Mouse (Mus musculus) frontal cortex, adult (tissue): ENCODE data around the gene Ccdc51.

Source experiments
- ATAC-seq: cut with Nextera tagmentation; 2 replicates; pipeline ENCODE4 v1.9.2; 2017; ENCODE audit warnings: mild to moderate bottlenecking, moderate library complexity, mixed read lengths; ENCODE audit not compliant: low TSS enrichment

Ccdc51 gene

DNA sequence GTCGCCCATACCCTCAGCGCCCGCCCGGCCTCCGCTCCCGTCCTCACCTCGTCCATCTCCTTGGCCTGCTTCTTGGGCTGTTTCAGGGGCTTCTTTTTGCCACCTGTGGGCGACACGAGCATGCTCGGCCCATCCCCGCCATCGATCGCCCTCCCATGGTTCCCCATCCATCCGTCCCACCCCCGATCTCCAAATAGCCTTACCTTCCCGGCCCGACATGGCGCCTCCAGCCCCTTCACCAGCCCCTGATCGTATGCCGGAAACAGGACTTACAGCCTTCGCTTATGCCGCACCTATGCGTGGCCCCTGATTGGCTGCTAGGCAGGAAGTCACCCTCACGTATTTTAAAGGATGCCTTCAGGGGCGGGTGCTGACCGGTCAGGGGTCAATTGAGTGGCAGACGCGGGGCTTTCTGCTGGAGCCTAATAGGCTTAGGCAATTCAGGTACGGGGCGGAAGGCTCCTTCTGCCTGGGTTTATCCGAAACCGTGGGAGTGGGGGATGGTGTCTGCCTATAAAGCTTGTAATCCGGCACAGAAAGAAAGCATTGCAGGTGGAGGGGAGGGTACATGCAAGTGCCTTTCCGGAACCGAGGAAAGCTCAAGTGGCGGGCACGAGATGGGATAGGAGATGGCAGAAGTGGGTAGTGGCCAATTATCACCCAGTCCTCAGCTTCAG lies at the start of gene Ccdc51, which contains the start of gene Tma7:
Gene Ccdc51 (plus strand): TSS at position 370 of the 677 bp plus-strand sequence.
Gene Tma7 (minus strand): TSS at position 464 of the 677 bp plus-strand sequence.
- ATAC-seq, result peak; percentile 99

DNA sequence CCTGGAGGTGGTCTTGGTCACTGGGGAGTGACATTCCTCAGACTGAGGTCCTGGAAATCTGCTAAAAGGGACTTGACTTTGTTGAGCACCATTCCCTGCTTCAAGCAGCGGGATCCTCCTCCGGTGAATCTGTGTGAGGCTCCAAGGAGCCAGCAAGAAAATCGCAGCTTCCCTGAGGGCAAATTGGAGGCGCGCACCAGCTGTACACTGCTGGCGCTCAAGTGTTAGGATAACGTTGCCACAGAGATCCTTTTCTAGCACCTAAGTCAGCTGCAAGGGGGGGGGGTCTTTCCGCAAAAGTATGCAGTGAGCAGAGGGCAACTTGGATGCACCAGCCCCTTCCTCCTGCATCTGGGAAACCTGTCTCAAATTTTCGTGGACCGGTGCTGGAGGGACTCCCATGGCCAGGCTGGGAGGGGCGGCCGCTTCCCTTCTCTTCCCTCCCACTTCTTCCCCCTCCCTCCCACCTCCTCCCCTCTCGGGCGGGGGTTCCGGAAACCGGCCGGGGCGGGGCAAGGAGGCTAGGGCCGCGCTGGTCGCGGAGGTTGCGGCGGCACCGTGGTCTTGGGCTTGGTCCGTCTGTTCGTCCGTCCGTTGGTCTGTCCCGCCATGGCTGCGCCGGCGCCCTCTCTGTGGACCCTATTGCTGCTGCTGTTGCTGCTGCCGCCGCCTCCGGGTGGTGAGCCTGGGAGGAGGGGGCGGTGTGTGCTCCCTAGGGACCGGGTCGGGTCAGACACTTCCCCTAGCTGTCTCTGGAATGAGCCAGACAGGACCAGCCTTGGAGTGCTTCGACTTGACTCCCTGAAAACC lies 44.0 kb upstream of the Ccdc51 start, which contains the start of gene Shisa5:
Gene Shisa5 (plus strand): TSS at position 480 of the 810 bp plus-strand sequence.
- ATAC-seq, result peak; percentile 31; the same call in 1 of the 2 replicates

DNA sequence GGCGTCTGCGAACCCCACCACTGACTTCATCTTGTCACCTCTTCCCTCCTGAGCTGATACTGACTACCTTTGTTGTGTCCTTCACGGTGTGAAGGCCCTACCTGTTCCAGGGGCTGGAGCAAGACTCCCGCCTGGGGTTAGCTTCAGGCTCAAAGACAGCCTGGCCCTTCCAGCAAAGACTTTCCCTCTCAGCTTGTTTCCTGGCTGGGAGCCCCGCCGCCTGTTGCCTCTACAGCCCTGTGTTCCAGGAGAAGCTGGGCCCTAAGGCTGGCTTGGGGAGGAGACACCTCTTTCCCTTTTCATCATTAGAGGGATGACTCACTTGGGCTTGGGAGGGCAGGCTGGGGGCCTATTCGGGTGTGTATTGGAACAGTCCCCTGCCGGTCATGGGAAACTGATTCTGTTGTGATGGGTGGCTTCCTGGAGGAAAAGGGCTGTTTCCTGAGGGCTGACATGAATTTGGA lies 43.4 kb upstream of the Ccdc51 start:
- no peak for ATAC-seq

DNA sequence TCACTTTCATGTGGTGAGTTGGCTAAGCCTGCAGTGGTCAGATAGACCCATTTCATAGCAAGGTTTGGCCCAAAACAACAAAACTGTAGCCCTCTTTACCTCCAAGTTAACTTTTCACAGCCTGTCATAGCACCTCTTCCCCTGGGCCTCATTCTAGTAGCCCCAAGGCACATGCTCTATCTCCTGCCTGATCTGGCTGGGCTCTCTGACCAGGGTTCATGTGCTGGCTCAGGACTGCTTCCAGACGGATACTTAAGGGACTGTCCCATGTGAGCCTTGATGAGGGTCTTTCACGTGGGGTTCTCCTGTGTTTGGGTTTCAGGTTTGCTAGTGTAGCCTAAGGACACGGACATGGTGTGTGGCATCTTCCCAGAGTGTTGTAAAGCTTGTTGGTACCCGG lies 42.6 kb upstream of the Ccdc51 start:
- ATAC-seq, result no peak

DNA sequence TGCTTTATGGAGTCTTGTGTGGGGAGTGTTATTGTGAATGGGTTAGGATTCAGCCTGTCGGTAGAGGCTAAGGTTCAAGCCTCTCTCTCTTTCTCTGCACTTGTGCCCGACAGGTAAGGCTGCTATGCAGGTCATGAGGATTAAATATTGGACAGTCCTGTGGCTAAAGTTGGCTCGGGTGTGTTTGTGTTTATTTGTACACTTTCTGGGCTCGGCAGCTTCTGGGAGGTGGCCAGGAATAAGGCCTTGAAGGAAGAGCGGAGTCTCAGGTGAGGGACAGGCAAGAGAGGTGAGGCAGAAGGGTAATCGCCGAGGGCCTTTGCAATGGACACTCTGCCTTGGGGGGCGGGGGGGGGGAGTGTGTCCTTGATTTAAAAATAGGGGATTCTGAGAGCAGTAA lies 42.1 kb upstream of the Ccdc51 start:
- ATAC-seq, result no peak

DNA sequence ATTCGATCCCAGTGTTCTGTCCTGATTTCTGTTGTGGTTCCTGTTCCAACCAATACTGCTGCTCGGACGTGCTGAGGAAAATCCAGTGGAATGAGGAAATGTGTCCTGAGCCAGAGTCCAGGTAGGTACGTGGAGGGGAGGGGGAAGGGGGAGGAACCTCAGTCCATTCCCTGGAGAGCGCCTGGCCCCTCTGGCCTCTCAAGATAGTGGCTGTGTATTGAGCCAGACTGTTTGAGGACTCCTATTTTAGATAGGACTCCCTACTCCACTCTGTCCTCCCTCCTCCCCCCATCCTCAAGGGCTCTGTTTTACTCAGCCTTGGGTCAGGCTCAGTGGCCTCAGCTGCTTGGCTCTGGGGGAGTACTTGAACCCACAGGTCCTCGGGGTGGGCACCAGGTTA lies 41.4 kb upstream of the Ccdc51 start:
- no peak for ATAC-seq

DNA sequence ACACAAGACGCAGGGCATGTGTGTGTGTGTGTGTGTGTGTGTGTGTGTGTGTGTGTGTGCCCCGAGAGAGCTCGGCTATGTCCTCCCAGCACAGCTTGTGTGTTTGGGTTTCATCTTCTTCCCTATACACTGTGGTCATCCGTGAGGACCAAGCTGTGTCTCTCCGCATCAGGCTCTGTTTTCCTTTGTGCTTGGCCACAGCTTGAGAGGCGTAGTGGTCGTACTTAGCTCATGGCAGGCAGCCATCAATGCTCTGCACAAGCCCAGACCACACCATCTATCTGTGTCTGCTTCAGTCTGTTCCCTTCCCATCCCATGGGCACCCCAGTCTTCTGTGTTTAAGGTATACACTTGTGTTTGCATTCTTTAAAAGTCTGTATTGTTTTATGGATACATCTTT lies 40.9 kb upstream of the Ccdc51 start:
- ATAC-seq, result no peak

DNA sequence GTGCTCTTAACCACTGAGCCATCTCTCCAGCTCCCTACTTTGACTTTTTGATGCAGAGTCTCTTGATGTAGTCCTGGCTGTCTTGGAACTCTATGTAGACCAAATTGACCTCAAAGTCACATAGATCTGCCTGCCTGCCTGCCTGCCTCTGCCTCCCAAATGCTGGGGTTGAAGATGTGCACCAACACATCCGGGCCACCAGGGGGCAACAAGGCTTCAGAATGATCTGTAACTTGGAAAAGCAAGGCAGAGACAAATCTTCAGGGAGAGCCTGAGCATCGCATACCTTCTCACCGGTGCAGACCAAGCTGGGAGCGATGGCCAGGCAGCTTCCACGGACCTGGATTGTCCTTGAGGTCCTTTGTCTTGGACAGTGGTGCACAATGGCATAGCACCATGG lies 36.0 kb upstream of the Ccdc51 start:
- peak; percentile 34; the same call in 1 of the 2 replicates for ATAC-seq

DNA sequence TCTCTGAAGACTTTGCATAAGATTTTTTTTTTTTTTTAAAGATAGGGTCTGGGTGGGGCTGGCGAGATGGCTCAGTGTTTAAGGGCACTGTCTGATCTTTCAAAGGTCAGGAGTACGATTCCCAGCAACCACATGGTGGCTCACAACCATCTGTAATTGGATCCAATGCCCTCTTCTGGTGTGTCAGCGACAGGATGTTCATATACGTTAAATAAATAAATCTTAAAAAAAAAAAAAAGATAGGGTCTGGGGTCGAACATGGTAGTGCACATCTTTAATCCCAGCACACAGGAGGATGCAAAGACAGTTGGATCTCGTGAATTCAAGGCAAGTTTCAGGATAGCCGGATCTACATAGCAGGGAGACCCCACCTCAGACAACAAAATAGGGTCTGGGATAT lies 33.0 kb upstream of the Ccdc51 start:
- ATAC-seq, result no peak

DNA sequence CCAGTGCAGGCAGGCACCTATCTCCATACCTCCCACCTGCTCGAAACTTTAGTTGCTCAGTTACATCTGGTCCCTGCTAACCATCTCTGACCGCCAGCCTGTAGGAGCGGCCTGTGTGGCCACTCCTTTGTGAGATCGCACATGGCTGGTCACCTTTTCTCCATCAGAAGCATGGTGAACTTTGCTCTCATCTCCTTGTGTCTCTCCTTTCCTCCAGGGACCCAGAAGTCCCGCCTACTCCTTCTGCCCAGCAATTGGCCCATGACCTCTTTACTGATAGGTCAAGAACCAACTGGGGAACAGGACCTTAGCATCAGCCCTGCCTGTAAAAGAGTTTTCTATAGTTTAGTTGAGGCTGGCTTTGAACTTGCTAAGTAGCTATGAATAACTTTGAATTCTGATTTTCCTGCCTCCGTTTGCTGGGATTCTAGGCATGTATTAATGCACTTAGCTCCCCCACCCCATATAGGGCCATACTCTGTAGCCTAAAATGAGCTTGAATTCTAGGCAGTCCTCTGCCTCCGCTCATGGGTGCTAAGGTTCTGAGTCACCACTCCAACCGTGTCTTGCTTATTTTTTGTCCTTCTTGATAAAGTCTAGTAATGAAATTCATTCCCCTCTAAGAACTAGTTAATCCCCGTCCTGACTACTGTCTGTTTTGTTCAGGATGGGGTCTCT lies 32.2 kb upstream of the Ccdc51 start:
- no peak for ATAC-seq

DNA sequence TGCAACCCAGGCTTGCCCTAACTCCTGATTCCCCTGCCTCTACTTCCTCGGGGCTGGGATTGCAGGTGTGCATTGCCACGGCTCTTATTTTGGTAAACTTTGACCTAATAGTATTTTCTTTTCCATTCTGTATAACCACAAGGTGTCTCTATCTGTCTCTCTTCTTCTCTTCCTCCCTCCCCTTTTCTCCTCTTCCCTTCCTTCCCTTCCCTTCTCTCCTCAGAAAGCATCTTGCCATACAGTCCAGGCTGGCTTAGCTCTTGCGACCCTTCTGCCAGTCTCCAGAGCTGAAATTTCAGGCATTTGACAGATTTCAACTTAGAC lies 31.7 kb upstream of the Ccdc51 start:
- ATAC-seq, result no peak

DNA sequence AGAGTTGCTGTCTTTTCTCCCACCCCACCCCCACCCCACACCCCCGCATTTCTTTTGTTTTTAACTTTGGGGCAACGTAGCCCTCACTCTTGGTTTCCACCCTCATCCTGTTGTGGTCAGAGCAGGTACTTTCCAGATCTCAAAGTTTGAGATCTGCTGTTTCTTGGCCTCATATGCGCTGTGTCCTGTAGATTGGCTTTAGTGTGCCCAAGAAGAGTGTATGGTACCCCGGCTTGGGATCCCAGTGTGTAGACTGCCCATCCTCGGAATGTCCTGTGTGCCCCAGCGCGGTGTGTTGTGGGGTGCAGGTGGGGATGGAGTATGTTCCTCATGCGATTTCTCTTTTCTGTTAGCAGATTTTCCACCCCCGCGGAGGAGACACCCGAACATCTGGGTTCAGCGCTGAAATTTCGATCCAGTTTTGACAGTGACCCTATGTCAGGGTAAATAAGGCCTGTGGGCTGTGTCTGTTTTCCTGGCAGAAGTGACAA lies 31.2 kb upstream of the Ccdc51 start:
- ATAC-seq, result no peak

DNA sequence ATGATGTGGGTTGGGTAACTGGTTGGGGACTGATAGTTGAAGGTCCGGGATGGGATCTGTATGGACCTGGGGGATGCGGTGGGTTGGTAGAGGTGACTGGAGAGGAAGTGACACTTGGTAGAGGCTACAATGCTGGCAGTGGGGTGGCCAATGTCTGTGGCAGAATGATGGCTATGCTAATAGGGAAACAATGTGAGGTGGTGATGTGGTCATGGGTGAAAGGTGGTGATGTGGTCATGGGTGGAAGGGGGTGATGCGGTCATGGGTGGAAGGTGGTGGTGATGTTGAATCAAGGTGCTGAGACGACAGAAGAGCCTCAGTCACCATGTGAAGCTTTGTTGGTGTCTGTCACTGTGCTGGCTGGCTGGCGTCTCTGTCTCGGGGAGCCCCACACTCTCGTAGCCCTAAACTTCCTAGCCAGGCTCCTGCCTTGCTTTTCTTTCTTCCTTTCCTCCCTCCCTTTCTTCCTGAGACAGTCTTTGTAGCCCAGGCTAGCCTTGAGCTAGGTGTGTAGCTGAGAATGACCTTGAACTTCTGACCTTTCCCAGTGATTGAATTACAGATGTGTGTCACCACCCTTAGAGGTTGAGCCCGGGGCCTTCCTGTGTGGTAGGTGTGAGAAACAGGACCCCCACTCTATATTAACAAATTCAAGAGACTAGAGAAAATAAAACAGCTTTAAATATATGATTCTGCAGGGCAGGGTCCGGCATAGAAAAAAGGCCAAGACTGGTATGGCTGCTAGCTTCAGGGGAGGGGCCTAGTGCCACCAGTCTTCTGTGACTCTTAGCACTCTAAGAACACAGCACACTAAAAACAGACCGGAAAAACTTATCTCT lies 30.4 kb upstream of the Ccdc51 start:
- no peak for ATAC-seq

DNA sequence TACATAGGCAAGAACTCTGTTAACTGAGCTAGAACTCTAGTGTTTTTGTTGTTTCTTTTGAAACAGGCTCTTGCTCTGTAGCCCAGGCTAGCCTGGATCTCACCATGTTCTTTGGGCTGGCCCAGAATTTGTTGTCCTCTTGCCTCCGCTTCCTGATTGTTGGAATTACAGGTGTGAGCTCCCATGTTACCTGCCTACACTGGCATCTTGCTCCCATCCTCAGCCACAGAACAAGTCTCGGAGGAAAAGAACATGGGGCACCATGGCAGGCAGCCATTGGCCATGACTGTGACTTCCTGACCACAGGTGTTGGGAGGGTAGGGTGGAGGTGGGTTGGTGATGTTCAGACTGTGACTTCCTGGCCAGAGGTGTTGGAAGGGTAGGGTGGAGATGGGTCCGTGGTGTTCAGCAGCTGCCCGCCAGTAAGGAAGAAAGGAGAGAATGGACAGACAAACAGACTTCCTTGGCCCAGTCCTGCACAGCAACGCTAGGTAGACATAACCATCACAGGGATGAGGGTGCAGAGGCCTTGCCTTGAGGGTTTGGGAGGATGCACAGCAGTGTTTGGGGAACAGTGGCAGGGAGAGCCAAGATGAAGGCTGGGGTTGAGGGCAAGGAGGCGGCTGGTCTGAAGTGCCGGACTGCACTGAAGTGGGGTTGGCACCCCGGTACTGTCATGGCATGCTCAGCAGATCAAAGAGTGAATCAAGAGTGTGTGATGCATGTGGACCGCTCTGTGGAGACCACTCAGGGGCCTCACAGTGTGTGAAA lies 29.6 kb upstream of the Ccdc51 start:
- no peak for ATAC-seq

DNA sequence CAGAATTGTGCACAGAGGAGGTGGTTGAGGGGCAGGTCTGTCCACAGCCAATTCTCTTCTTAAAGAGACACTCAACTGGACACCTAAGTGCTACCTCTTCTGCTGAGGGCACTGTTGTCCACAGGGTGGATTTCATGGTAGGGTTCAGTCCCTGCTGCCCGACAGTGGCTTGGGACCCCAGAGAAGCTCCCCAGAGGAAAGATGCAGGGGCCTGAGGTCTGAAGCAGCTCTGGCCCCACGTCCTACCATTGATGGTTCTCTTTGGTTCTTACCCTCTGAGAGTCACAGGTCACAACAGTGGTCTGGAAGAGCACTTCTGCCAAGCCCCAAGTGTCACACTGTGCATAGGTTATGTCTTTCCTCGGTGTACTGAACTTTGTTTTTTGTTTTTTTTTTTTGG lies 28.9 kb upstream of the Ccdc51 start:
- ATAC-seq, result no peak

DNA sequence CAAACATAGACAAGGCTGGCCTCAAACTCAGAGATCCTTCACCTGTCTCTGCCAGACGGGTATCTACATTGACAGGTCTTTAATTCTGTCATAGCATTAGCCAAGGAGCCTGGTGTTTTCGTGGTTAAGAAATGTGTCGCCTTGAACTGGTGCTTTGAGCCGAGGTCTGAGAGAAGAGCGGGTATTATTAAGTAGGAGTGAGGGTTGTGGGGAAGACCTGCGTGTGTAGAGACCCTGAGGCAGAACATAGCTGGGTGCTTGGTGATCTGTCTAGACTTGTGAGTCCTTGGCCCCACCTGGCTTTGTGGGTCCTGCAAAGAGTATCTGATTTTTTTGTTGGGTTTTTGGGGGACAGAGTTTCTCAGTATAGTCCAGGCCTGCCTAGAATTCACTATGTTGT lies 28.4 kb upstream of the Ccdc51 start:
- ATAC-seq, result no peak

DNA sequence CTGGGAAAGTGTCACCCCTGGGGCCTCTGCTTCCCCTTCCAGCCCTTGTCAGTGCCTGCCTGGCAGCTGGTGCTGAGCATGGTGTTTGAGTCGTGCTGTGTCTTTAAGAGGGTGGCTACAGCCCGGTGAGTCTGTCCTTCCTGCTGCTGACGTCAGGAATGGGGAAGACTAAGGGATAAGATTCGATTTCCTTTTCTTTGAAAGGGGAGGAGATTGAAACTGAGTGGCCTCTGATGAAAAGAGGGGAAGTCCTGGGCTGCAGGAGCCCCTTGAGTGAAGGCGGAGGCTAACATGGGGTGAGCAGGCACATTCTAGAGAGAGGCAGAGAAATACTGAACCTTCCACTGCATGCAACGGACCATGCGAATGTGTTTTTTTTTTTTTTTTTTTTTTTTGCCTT lies 27.6 kb upstream of the Ccdc51 start:
- ATAC-seq, result peak; percentile 80

DNA sequence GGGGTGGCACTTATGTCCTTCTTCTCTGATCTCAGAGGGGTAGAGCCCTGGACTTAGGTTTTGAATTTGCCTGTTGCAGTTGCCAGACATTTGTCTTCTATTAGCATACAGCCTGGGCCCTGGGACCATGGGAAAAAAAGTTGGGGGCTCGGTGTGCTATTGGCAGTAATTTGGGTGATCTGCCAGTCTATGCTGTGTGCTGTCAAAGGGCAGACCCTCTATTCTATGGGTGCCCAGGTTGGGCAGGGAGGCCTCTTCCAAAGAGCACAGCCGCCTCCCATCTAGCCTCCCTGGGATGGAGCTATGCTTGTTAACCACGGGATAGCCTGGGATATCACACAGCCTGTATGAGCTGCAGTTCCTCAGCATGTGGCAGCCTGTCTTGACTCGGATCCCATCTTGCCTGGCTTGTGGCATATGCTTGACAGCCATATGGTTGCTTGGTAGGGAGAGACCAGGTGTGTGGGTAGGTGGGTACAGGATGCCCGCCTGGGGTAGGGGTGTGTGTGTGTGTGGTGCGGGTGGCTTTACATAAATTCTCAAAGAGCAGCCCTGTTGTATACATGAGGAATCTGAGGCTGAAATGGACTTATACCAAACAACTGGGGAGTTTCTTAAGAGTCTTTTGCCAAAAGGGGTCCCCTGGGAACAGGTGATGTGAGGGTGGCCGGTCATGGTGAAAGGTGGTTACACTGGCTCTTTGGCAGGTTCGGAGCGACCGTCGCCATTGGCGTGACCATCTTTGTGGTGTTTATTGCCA lies 26.8 kb upstream of the Ccdc51 start:
- ATAC-seq, result no peak

DNA sequence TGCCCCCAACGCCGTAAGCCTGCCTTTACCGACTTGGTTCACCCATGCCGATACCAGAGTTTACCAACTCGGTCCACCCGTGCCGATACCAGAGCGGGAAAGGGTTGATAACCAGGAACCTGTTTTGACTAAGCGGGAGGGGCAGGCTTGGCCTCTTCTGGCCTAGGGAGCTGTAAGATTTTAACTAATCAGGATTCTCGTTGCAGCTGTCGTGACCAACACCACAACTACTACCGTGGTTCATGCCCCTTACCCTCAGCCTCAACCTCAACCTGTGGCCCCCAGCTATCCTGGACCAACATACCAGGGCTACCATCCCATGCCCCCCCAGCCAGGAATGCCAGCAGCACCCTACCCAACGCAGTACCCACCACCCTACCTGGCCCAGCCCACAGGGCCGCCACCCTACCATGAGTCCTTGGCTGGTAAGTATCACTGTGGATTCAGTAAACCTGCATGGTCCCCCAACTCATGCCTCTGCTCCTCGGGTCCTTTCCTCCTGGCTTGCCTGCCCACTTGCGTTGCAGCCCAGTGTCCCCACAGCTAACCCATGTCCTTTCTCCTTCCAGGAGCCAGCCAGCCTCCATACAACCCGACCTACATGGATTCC lies 26.1 kb upstream of the Ccdc51 start:
- no peak for ATAC-seq

DNA sequence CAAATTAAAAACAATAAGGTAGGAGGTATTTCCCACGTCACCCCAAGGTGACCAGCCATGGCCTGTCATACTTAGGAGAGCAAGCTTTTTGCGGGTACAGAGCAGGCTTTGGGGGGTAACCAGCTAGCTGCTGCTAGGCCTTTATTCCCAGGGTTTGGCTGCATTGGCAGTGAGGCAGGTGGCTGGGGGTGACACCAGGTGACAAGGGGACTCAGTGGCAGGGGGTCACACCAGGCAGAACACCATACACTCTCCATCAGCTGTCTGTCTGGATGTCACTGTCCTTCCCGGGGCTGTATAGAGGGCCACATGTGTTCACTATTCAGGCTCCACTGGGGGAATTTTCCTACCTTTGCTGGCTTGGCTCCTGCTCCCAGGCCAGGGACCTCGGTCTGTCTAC lies 25.4 kb upstream of the Ccdc51 start:
- no peak for ATAC-seq
